Mouse (Mus musculus) CH12.LX (cell line): ENCODE results near the gene Kcna10. TPM values are rescaled to one million over a fixed set of nuclear protein-coding genes. Genes with fewer than 3 reads are reported as not detected.

Source experiments
- DNase-seq: peaks from one replicate; pipeline ENCODE4 v3.0.0-alpha.2; 2013; ENCODE audit errors: extremely low read depth
- H3K27ac ChIP-seq: 2 replicates; pipeline ENCODE4 v1.5.1; 2012; ENCODE audit warnings: low read depth, mild to moderate bottlenecking, control low read depth, moderate library complexity; ENCODE audit not compliant: insufficient read depth
- H3K27me3 ChIP-seq: replicated peaks from 2 replicates; pipeline ENCODE3; 2012; ENCODE audit warnings: inconsistent platforms
- H3K36me3 ChIP-seq, 2 experiments: replicated peaks in 1 of 2; 2 replicates each; pipeline versions ENCODE3 to v1.6.1; 2012; ENCODE audit warnings: inconsistent platforms in 1 of 2, low read length in 1 of 2, mild to moderate bottlenecking in 1 of 2, mixed read lengths in 1 of 2, moderate library complexity in 1 of 2; ENCODE audit not compliant: control insufficient read depth in 1 of 2, insufficient read depth in 1 of 2
- H3K4me1 ChIP-seq, 2 experiments: 2 replicates each; pipeline ENCODE4 v1.6.1; 2012; ENCODE audit warnings: inconsistent platforms in 1 of 2, moderate library complexity in 1 of 2; ENCODE audit not compliant: insufficient read depth in 2 of 2, control insufficient read depth in 1 of 2
- H3K4me2 ChIP-seq: 2 replicates; pipeline ENCODE4 v1.6.1; 2012; ENCODE audit warnings: low read depth, mild to moderate bottlenecking, control low read depth; ENCODE audit not compliant: poor library complexity, insufficient read depth, severe bottlenecking
- H3K4me3 ChIP-seq, 3 experiments: fragments of 150-350 bp in 1 of 3; sonication (generic) in 1 of 3; replicated peaks in 1 of 3; 2 replicates each; pipeline versions ENCODE3 to v1.5.1; 2011 to 2012; ENCODE audit warnings: low read depth in 2 of 3, low read length in 2 of 3, mild to moderate bottlenecking in 2 of 3, moderate library complexity in 2 of 3, control low read depth in 1 of 3, improper control_type of control experiment in 1 of 3, inconsistent platforms in 1 of 3, mixed read lengths in 1 of 3; ENCODE audit not compliant: poor library complexity in 1 of 3
- H3K79me2 ChIP-seq: replicated peaks from 2 replicates; pipeline ENCODE4 v1.6.1; 2012; ENCODE audit warnings: mild to moderate bottlenecking, moderate library complexity; ENCODE audit not compliant: control insufficient read depth, poor library complexity, insufficient read depth, severe bottlenecking; ENCODE audit errors: extremely low read depth
- H3K9ac ChIP-seq: 2 replicates; pipeline ENCODE4 v1.6.1; 2012; ENCODE audit warnings: low read depth, mild to moderate bottlenecking, control low read depth, moderate library complexity; ENCODE audit not compliant: insufficient read depth
- H3K9me3 ChIP-seq: replicated peaks from 2 replicates; pipeline ENCODE3; 2012; ENCODE audit warnings: low read length, inconsistent platforms, mixed read lengths
- BHLHE40 ChIP-seq: IDR thresholded peaks from 2 replicates; pipeline ENCODE4 v1.6.1; 2011; ENCODE audit warnings: mild to moderate bottlenecking, low read depth, low read length, improper control_type of control experiment
- CHD2 ChIP-seq: IDR thresholded peaks from 2 replicates; pipeline ENCODE4 v1.6.1; 2011; ENCODE audit warnings: low read length, improper control_type of control experiment
- CTCF ChIP-seq, 2 experiments: IDR thresholded peaks in 1 of 2; conservative IDR thresholded peaks in 1 of 2; 2 replicates each; pipeline ENCODE4 v1.5.1; 2011 to 2012; ENCODE audit warnings: low read depth in 2 of 2, low read length in 2 of 2, improper control_type of control experiment in 1 of 2, inconsistent platforms in 1 of 2, mild to moderate bottlenecking in 1 of 2, moderate library complexity in 1 of 2
- E2F4 ChIP-seq: IDR thresholded peaks from 2 replicates; pipeline ENCODE4 v1.6.1; 2011; ENCODE audit warnings: low read depth, low read length, improper control_type of control experiment; ENCODE audit not compliant: insufficient replicate concordance
- ELF1 ChIP-seq: IDR thresholded peaks from 2 replicates; pipeline ENCODE4 v1.6.1; 2014; ENCODE audit warnings: low read depth, mild to moderate bottlenecking, inconsistent platforms, low read length, improper control_type of control experiment
- HCFC1 ChIP-seq: IDR thresholded peaks from 2 replicates; pipeline ENCODE4 v1.6.1; 2012; ENCODE audit warnings: low read depth, mild to moderate bottlenecking, inconsistent platforms, low read length, improper control_type of control experiment
- IRF4 ChIP-seq: IDR thresholded peaks from 2 replicates; pipeline ENCODE4 v1.6.1; 2014; ENCODE audit warnings: low read depth, mild to moderate bottlenecking, inconsistent platforms, low read length, improper control_type of control experiment
- JUN ChIP-seq: IDR thresholded peaks from 2 replicates; pipeline ENCODE4 v1.6.1; 2011; ENCODE audit warnings: low read depth, mild to moderate bottlenecking, low read length, improper control_type of control experiment, moderate library complexity; ENCODE audit not compliant: insufficient read depth
- JUND ChIP-seq: conservative IDR thresholded peaks from 2 replicates; pipeline ENCODE4 v1.6.1; 2011; ENCODE audit warnings: low read depth, low read length, improper control_type of control experiment
- MAZ ChIP-seq: IDR thresholded peaks from 2 replicates; pipeline ENCODE4 v1.6.1; 2012; ENCODE audit warnings: low read depth, mild to moderate bottlenecking, inconsistent platforms, low read length, improper control_type of control experiment, moderate library complexity
- MXI1 ChIP-seq: IDR thresholded peaks from 2 replicates; pipeline ENCODE4 v1.6.1; 2011; ENCODE audit warnings: mild to moderate bottlenecking, low read depth, low read length, improper control_type of control experiment
- MYC ChIP-seq: IDR thresholded peaks from 2 replicates; pipeline ENCODE4 v1.6.1; 2011; ENCODE audit warnings: low read depth, mild to moderate bottlenecking, improper control_type of control experiment, low read length
- NELFE ChIP-seq: IDR thresholded peaks from 2 replicates; pipeline ENCODE4 v1.6.1; 2011; ENCODE audit warnings: low read depth, low read length, improper control_type of control experiment
- POLR2A ChIP-seq: IDR thresholded peaks from 2 replicates; pipeline ENCODE4 v1.6.1; 2011; ENCODE audit warnings: low read depth, mild to moderate bottlenecking, improper control_type of control experiment, low read length
- POLR2AphosphoS2 ChIP-seq: IDR thresholded peaks from 2 replicates; pipeline ENCODE4 v1.6.1; 2011; ENCODE audit warnings: low read depth, low read length, improper control_type of control experiment
- RAD21 ChIP-seq: IDR thresholded peaks from 2 replicates; pipeline ENCODE4 v1.6.1; 2011; ENCODE audit warnings: low read depth, mild to moderate bottlenecking, low read length, improper control_type of control experiment, moderate library complexity
- RCOR1 ChIP-seq: conservative IDR thresholded peaks from 2 replicates; pipeline ENCODE4 v1.6.1; 2012; ENCODE audit warnings: low read depth, mild to moderate bottlenecking, inconsistent platforms, low read length, improper control_type of control experiment
- SMC3 ChIP-seq: IDR thresholded peaks from 2 replicates; pipeline ENCODE4 v1.6.1; 2011; ENCODE audit warnings: low read depth, low read length, improper control_type of control experiment
- TBP ChIP-seq: conservative IDR thresholded peaks from 2 replicates; pipeline ENCODE4 v1.6.1; 2011; ENCODE audit warnings: low read depth, low read length, improper control_type of control experiment
- UBTF ChIP-seq: IDR thresholded peaks from 2 replicates; pipeline ENCODE4 v1.6.1; 2012; ENCODE audit warnings: low read depth, mild to moderate bottlenecking, inconsistent platforms, low read length, improper control_type of control experiment, moderate library complexity
- USF1 ChIP-seq: IDR thresholded peaks from 2 replicates; pipeline ENCODE4 v1.6.1; 2014; ENCODE audit warnings: low read depth, mild to moderate bottlenecking, inconsistent platforms, low read length, improper control_type of control experiment
- ZC3H11A ChIP-seq: IDR thresholded peaks from 2 replicates; pipeline ENCODE4 v1.6.1; 2012; ENCODE audit warnings: low read depth, mild to moderate bottlenecking, inconsistent platforms, low read length, improper control_type of control experiment
- ZKSCAN1 ChIP-seq: IDR thresholded peaks from 2 replicates; pipeline ENCODE4 v1.6.1; 2012; ENCODE audit warnings: low read depth, inconsistent platforms, low read length, improper control_type of control experiment, borderline replicate concordance
- ZNF384 ChIP-seq: IDR thresholded peaks from 2 replicates; pipeline ENCODE4 v1.6.1; 2012; ENCODE audit warnings: low read depth, low read length, improper control_type of control experiment, inconsistent platforms
- dilution Hi-C: fragments of 300-500 bp; cut with MboI; formaldehyde crosslinking; loops from 2 replicates; pipeline ENCODE4 v1.14.3; 2020; ENCODE audit warnings: low sequenced_read_pairs; ENCODE audit not compliant: extremely low pct_unique_long_range_greater_than_20kb, extremely low pct_ligation_motif_present
- in situ Hi-C: fragments of 300-500 bp; cut with MboI; formaldehyde crosslinking; loops from 3 replicates; pipeline ENCODE4 v1.14.3; 2019; ENCODE audit warnings: low sequenced_read_pairs, low pct_ligation_motif_present, low pct_unique_long_range_greater_than_20kb, mixed read lengths
- polyA plus RNA-seq: library from polyadenylated mRNA; unstranded; fragments of >175 nt; gene quantifications from 2 replicates; pipeline ENCODE4 v1.2.1, GENCODE M21; 2012; ENCODE audit warnings: low read depth; ENCODE audit not compliant: insufficient read length
- total RNA-seq, 2 experiments: library from RNA; depleted of rRNA; stranded (reverse); fragments of 300-350 nt in 1 of 2; fragments of >200 nt in 1 of 2; gene quantifications; 2 replicates each; pipeline ENCODE4 v1.2.3; 2012 to 2014

The Kcna10 gene
- total and polyA plus RNA-seq, 3 experiments: not detected

DNA sequence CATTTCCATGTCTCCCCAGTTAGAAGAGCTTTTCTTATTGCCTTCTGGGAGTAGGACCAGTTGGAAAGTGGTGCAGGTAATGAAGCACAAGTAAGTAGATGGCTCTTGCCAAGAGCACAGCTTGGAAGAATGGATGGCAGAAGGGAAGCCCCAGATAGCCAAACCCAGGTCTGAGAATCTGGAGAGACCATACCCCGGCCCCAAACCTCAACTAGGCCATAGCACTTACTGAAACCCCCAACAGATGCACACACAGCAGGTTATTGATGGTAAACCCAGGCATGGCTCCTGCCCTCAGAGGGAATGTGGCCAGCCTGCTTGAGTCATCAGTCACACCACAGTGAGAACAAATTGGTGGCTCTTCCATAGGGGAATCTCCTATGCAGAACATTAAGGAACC lies 10.3 kb upstream of the Kcna10 start:
- in situ Hi-C loops: no loop called here

GRCm38 (mm10) chr3:107175486-107175885 lies 7.4 kb upstream of the Kcna10 start:
- dilution Hi-C loops: no loop called here
- in situ Hi-C loops: no loop called here
- TF ChIP-seq HCFC1: no peak
- no peak for TF ChIP-seq UBTF
- TF ChIP-seq ZNF384: no peak
- no peak for TF ChIP-seq RCOR1
- no peak for TF ChIP-seq RAD21
- TF ChIP-seq ZKSCAN1: no peak
- TF ChIP-seq JUND: no peak
- no peak for TF ChIP-seq ELF1
- TF ChIP-seq MXI1: no peak
- no peak for TF ChIP-seq BHLHE40
- no peak for TF ChIP-seq POLR2A
- no peak for TF ChIP-seq CTCF (conservative IDR thresholded peaks at IDR 0.05 in 1 of 2, IDR thresholded peaks at IDR 0.05 in 1 of 2; ENCODE audit: low read depth in 2 of 2, low read length in 2 of 2)
- TF ChIP-seq TBP: no peak
- no peak for TF ChIP-seq ZC3H11A
- no peak for TF ChIP-seq SMC3
- no peak for TF ChIP-seq POLR2AphosphoS2
- TF ChIP-seq NELFE: no peak
- no peak for TF ChIP-seq MAZ
- DNase-seq: no peak
- H3K36me3 ChIP-seq: no peaks in the 10 kb centered on the region
- H3K9me3 ChIP-seq: no peaks in the 10 kb centered on the region
- peaks cover 28% of the 10 kb centered on the region for H3K27me3 ChIP-seq
- H3K9ac ChIP-seq: no peak overlapping the region
- H3K4me3 ChIP-seq: no peak overlapping the region
- no peak overlapping the region for H3K4me2 ChIP-seq
- no peaks in the 10 kb centered on the region for H3K4me1 ChIP-seq
- H3K79me2 ChIP-seq: no peaks in the 10 kb centered on the region
- H3K27ac ChIP-seq: no peak overlapping the region

More for the DNA sequence above, 10.3 kb upstream of the Kcna10 start:
- dilution Hi-C loops: no loop called here
- no peak for TF ChIP-seq RAD21
- TF ChIP-seq ZNF384: no peak
- TF ChIP-seq NELFE: no peak
- TF ChIP-seq POLR2A: no peak
- TF ChIP-seq MXI1: no peak
- TF ChIP-seq ZKSCAN1: no peak
- no peak for TF ChIP-seq JUN
- no peak for TF ChIP-seq TBP
- no peak for TF ChIP-seq IRF4
- no peak for TF ChIP-seq MYC
- TF ChIP-seq CHD2: no peak
- no peak for TF ChIP-seq USF1
- TF ChIP-seq MAZ: no peak
- TF ChIP-seq SMC3: no peak
- no peak for TF ChIP-seq ELF1
- TF ChIP-seq E2F4: no peak
- no peak for TF ChIP-seq ZC3H11A
- Histone ChIP-seq H3K36me3 (no peaks in the 10 kb centered on the region), H3K9me3 (no peaks in the 10 kb centered on the region), H3K27ac (no peak overlapping the region), H3K79me2 (no peaks in the 10 kb centered on the region), H3K9ac (no peak overlapping the region), H3K4me1 (no peaks in the 10 kb centered on the region), H3K4me2 (no peak overlapping the region), H3K4me3 (no peak overlapping the region), H3K27me3 (peaks cover 51% of the 10 kb centered on the region)
- no peak for DNase-seq
